Mouse (Mus musculus) liver, embryonic 16.5 days (tissue): ENCODE measurements around the gene Dr1. TPM values are rescaled to one million over a fixed set of nuclear protein-coding genes. Genes with fewer than 3 reads are reported as not detected.

ENCODE experiments used
- polyA plus RNA-seq: library from polyadenylated mRNA; unstranded; fragments of >200 nt; fragmentation: Nextera tagmentation; extraction: Ambion mirVana; gene quantifications from 2 replicates; pipeline ENCODE4 v1.2.1, GENCODE M21; 2015

The Dr1 gene
- polyA plus RNA-seq, 1 experiment from 2014 or later, result 23.0 TPM

Other genes with a start within 250 kb of the Dr1 start
- 27.3 and 27.4 TPM in 2 replicates for gene Mtf2, start 203.2 kb upstream of the Dr1 start, polyA plus RNA-seq
- 18.1 and 21.4 TPM in 2 replicates for gene Tmed5, start 136.3 kb upstream of the Dr1 start, polyA plus RNA-seq
- 4.0 and 4.8 TPM in 2 replicates for gene Ccdc18, start 136.0 kb upstream of the Dr1 start, polyA plus RNA-seq
- 2.8 and 3.6 TPM in 2 replicates for gene Pigg, start 43.7 kb downstream of the Dr1 start, polyA plus RNA-seq
- gene Gm42517, start 99.0 kb downstream of the Dr1 start, polyA plus RNA-seq, result 0.08 TPM in 1 of 2 replicates, not detected in the other
- 0.16 TPM in 1 of 2 replicates, not detected in the other for gene Pde6b, start 119.5 kb downstream of the Dr1 start, polyA plus RNA-seq
- 197 and 235 TPM in 2 replicates for gene Atp5k, start 165.6 kb downstream of the Dr1 start, polyA plus RNA-seq
- 0.21 and 0.35 TPM in 2 replicates for gene Mfsd7a, start 180.0 kb downstream of the Dr1 start, polyA plus RNA-seq
- gene Pcgf3, start 192.3 kb downstream of the Dr1 start, polyA plus RNA-seq, result 5.9 and 6.1 TPM in 2 replicates